In the genomic region with DNA sequence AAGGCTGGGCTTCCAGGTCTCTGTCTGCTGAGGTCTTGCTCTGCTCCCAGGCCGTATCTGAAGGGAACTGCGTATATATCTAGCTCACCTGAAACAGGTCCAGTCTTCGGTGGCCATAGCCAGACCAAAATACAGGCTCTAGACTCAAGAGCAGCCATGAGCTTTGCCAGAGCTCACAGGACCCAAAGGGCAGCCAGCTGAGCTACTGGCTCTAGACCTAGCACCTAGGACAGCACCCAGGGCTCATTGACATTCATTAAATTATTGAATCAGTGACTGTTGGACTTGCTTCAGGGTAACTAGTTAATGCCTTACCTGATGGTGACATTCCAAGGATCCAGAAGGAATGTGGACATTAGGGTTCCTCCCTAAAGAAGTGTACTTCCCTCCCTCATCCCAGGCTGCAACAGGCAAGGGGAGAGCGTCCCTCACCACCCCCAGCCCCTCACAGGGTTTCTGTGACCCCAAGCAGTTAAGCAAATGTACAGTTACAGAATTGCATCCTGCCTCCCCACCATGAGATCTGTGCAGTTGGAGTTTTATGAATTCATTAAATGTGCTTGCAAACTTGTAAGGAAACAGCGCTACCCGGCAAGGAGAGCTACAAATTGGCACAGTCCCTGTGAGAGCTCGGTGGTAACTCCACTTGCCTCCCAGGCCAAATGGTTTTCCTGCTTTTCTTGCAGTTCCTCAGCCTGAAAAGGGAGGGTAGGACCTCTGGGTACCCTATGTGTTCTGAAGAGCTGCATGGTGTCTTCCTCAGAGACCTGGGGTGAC, we compare ENCODE assay signal across 13 mouse cellular contexts. TPM values are rescaled to one million over a fixed set of nuclear protein-coding genes. Genes with fewer than 3 reads are reported as not detected.
DNase-seq lines count a peak whose midpoint lies in the region; ATAC-seq and TF ChIP-seq lines count a peak whose summit lies in the region.
"Had no signal": no experiment of that assay in that cellular context is flagged by ENCODE, and none has a peak within 500 bp of the region (broad histone marks: within the 10 kb centered on the region; RNA-seq: fewer than 3 reads in every experiment).

No protein-coding gene starts in this region.

- H3K4me2 ChIP-seq in embryonic facial prominence, embryonic 12.5 days (replicated peaks): no peak overlapping the region
- H3K4me2 ChIP-seq: limb, embryonic 13.5 days had no signal

- no peaks in the 10 kb centered on the region for H3K36me3 ChIP-seq in ES-E14 (ENCODE audit: control insufficient read depth, insufficient read depth, low read length, poor library complexity, severe bottlenecking)
- H3K36me3 ChIP-seq in embryonic facial prominence, embryonic 12.5 days: no peaks in the 10 kb centered on the region
- H3K36me3 ChIP-seq: limb, embryonic 13.5 days had no signal

- H3K9ac ChIP-seq in ES-E14 (ENCODE audit: insufficient read depth, low read depth, low read length, poor library complexity, severe bottlenecking): no peak overlapping the region
- no peak overlapping the region for H3K9ac ChIP-seq in embryonic facial prominence, embryonic 12.5 days
- H3K9ac ChIP-seq: limb, embryonic 13.5 days had no signal

- no peaks in the 10 kb centered on the region for H3K27me3 ChIP-seq in embryonic facial prominence, embryonic 12.5 days
- H3K27me3 ChIP-seq: limb, embryonic 13.5 days had no signal

- no peak for ATAC-seq in embryonic facial prominence, embryonic 12.5 days (ENCODE audit: insufficient number of reproducible peaks, insufficient read depth, low FRiP score, low TSS enrichment)
- ATAC-seq in megakaryocyte progenitor cell, adult 5-6 weeks (replicated peaks; ENCODE audit: poor library complexity): peak; percentile 44; the same call in 1 of the 2 replicates
- ATAC-seq: CD4-positive, CD25-positive, alpha-beta regulatory T cell, adult 4 months had no signal

- H3K27ac ChIP-seq in ES-E14 (ENCODE audit: insufficient read depth, low read depth, low read length, poor library complexity, severe bottlenecking): no peak overlapping the region
- H3K27ac ChIP-seq in embryonic facial prominence, embryonic 12.5 days: 0 out of 2 replicates have a peak overlapping the region, but pooled peaks have one; percentile 76

- 73% methylated on average over 7 of the region's 7 CpGs for WGBS in embryonic facial prominence, embryonic 12.5 days

- H3K4me1 ChIP-seq in ES-E14 (ENCODE audit: control insufficient read depth in 2 of 2, insufficient read depth in 2 of 2, low read length in 2 of 2, poor library complexity in 1 of 2): peaks cover 0 to 2% of the 10 kb centered on the region in 2 experiments; a peak in 1 of 4 replicates
- peaks cover 15% of the 10 kb centered on the region; the same call in 1 of the 2 replicates for H3K4me1 ChIP-seq in embryonic facial prominence, embryonic 12.5 days

- no peak overlapping the region for H3K4me3 ChIP-seq in ES-E14 (ENCODE audit: insufficient read depth in 1 of 2, low read depth in 1 of 2, low read length in 2 of 2, poor library complexity in 1 of 2, severe bottlenecking in 1 of 2)
- H3K4me3 ChIP-seq in embryonic facial prominence, embryonic 12.5 days: no peak overlapping the region
- H3K4me3 ChIP-seq: limb, embryonic 13.5 days; megakaryocyte, embryonic 14.5 days had no signal

- no peaks in the 10 kb centered on the region for H3K9me3 ChIP-seq in ES-E14 (ENCODE audit: control insufficient read depth, insufficient read depth, low read depth, low read length)
- no peaks in the 10 kb centered on the region for H3K9me3 ChIP-seq in embryonic facial prominence, embryonic 12.5 days
- H3K9me3 ChIP-seq: limb, embryonic 13.5 days; megakaryocyte, embryonic 14.5 days had no signal

- in situ Hi-C loops in ES-E14 (cut with MboI; ENCODE audit: low sequenced_read_pairs in 2 of 2, unreplicated experiment in 2 of 2): no loop called here

- DNase-seq in ES-E14 (ENCODE audit: low read depth, low spot score): peak; percentile 21
- DNase-seq in kidney, adult 11 months: peak; percentile 85
- no peak for DNase-seq in cerebellum, postnatal 14 days
- no peak for DNase-seq in thymus, postnatal 14 days
- DNase-seq in thymus, postnatal 36 days: no peak
- DNase-seq in cerebellum, postnatal 36 days: no peak
- DNase-seq: cerebellum, adult 18-20 months; heart, postnatal 36 days had no signal

TF ChIP-seq in ES-E14, 5 proteins besides CTCF, POLR2A, EP300 and RAD21:
- no peak for TF ChIP-seq ZNF384 (IDR thresholded peaks at IDR 0.05; ENCODE audit: low read depth, low read length)
- TF ChIP-seq CHD2 (IDR thresholded peaks at IDR 0.05; ENCODE audit: low read depth, low read length): no peak
- no peak for TF ChIP-seq ZC3H11A (IDR thresholded peaks at IDR 0.05; ENCODE audit: borderline replicate concordance, low read depth, low read length)
- TF ChIP-seq MAFK (IDR thresholded peaks at IDR 0.05; ENCODE audit: insufficient read depth, low read depth, low read length): no peak
- no peak for TF ChIP-seq HCFC1 (IDR thresholded peaks at IDR 0.05; ENCODE audit: borderline replicate concordance, insufficient read depth, low read length)
TF ChIP-seq in ES-E14: peak in this region for 0.

RNA-seq across cellular contexts. Expression of a gene that starts 19.3 kb away (rescaled TPM):
- total RNA-seq in ES-E14 (2012; rRNA removed): 28.0 and 32.8 TPM in 2 replicates
- polyA plus RNA-seq in embryonic facial prominence, embryonic 12.5 days (2016; fragmentation: Nextera tagmentation; extraction: Ambion mirVana): 55.9 and 65.9 TPM in 2 replicates
- 19.3 and 19.7 TPM in 2 replicates for total RNA-seq in megakaryocyte progenitor cell, adult 5-6 weeks (2015)
- total RNA-seq in megakaryocyte progenitor cell, adult 5-6 weeks (2017): 8.8 and 10.3 TPM in 2 replicates

RNA-seq across cellular contexts. Expression of a gene that starts 29.0 kb away (rescaled TPM):
- 4.9 and 5.1 TPM in 2 replicates for total RNA-seq in ES-E14 (2012; rRNA removed)
- polyA plus RNA-seq in embryonic facial prominence, embryonic 12.5 days (2016; fragmentation: Nextera tagmentation; extraction: Ambion mirVana): 11.5 and 12.5 TPM in 2 replicates
- 4.3 and 5.3 TPM in 2 replicates for total RNA-seq in megakaryocyte progenitor cell, adult 5-6 weeks (2015)
- total RNA-seq in megakaryocyte progenitor cell, adult 5-6 weeks (2017): 9.3 and 9.6 TPM in 2 replicates

Comparison
In these comparisons a context has a peak if more than half of its experiments do, and no peak if none do; other contexts are left out.
1. DNase-seq: peak in ES-E14 (single experiment) and kidney, adult 11 months (single experiment); none in cerebellum, postnatal 14 days (0 of 2), thymus, postnatal 14 days (single experiment), thymus, postnatal 36 days (0 of 2) and cerebellum, postnatal 36 days (0 of 2).